Mouse (Mus musculus) retina, postnatal 7 days (tissue): ENCODE data around the gene Araf.
A peak's percentile ranks its signal among the peaks of the same experiment; 100 is the strongest.

ENCODE experiments used
- DNase-seq: peaks from one replicate; pipeline ENCODE4 v3.0.0-alpha.2; 2012; ENCODE audit warnings: low read depth, low spot score

The Araf gene

GRCm38 (mm10) chrX:20848256-20848984 is 50.8 kb downstream of the Araf start:
- DNase-seq = peak; percentile 90

- DNase-seq = no peak
Observed at GRCm38 (mm10) chrX:20853794-20854193, 56.2 kb downstream of the Araf start.

- DNase-seq = no peak
Observed at GRCm38 (mm10) chrX:20861453-20862104, 64.0 kb downstream of the Araf start.

- DNase-seq = no peak
Observed at GRCm38 (mm10) chrX:20862105-20863065, 64.8 kb downstream of the Araf start.

- DNase-seq = no peak
Observed at GRCm38 (mm10) chrX:20863161-20864101, 65.8 kb downstream of the Araf start.

GRCm38 (mm10) chrX:20868091-20868490 is 70.5 kb downstream of the Araf start:
- no peak for DNase-seq

GRCm38 (mm10) chrX:20869203-20869602 is 71.6 kb downstream of the Araf start:
- no peak for DNase-seq

GRCm38 (mm10) chrX:20869962-20870513 is 72.4 kb downstream of the Araf start, which contains the start of gene Timp1:
Gene Timp1 (plus strand): TSS chrX:20870166.
- DNase-seq = no peak

- no peak for DNase-seq
Observed at GRCm38 (mm10) chrX:20872928-20873500, 75.4 kb downstream of the Araf start.

- DNase-seq = no peak
Observed at GRCm38 (mm10) chrX:20875241-20875640, 77.6 kb downstream of the Araf start.

GRCm38 (mm10) chrX:20910074-20910473 is 112.5 kb downstream of the Araf start:
- DNase-seq = no peak
